Mouse (Mus musculus): ENCODE results near the gene Oaf. TPM values are rescaled to one million over a fixed set of nuclear protein-coding genes. Genes with fewer than 3 reads are reported as not detected.

The Oaf gene
- polyA plus RNA-seq, 1 experiment from 2014 or later, result 86.1 TPM

GRCm38 (mm10) chr9:43241970-43242369 lies 2.3 kb upstream of the Oaf start:
- Histone ChIP-seq H3K9me3 (no peaks in the 10 kb centered on the region), H3K4me2 (no peak overlapping the region), H3K27me3 (no peaks in the 10 kb centered on the region), H3K4me1 (peaks cover 44% of the 10 kb centered on the region), H3K4me3 (no peak overlapping the region), H3K27ac (no peak overlapping the region), H3K36me3 (no peaks in the 10 kb centered on the region), H3K9ac (no peak overlapping the region)
- WGBS, result 82% methylated on average over 8 of the region's 8 CpGs
- no peak for ATAC-seq (ENCODE audit: insufficient number of reproducible peaks, insufficient read depth, low FRiP score, low TSS enrichment, low read depth)

DNA sequence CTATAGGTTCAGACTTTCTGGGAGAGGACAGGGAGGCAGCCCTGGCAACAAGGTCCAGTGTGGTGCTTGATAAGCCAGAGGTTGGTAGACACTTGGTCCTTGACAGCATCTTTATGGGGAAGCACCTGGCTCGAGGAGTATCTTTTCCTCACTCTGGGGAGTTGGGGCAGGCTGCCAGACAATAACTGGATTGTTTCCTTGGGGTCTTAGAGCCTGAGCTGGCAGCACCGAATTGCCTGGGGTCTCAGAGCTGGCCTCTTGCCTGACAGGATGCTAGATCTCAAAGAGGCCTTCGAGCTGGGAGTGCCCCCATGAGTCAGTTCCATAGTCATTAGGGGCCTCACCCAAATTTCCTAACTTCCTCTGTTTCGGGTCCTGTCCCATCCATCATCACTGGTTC lies 1.6 kb upstream of the Oaf start:
- H3K36me3 ChIP-seq, result peaks cover 6% of the 10 kb centered on the region; the same call in 1 of the 2 replicates
- WGBS, result 27% methylated on average over 4 of the region's 4 CpGs
- ATAC-seq (ENCODE audit: insufficient number of reproducible peaks, insufficient read depth, low FRiP score, low TSS enrichment, low read depth), result no peak
- peak overlapping the region; percentile 14; the same call in 1 of the 2 replicates for H3K27ac ChIP-seq
- H3K9me3 ChIP-seq, result no peaks in the 10 kb centered on the region
- H3K27me3 ChIP-seq, result no peaks in the 10 kb centered on the region
- peaks cover 47% of the 10 kb centered on the region for H3K4me1 ChIP-seq
- H3K4me2 ChIP-seq, result no peak overlapping the region
- no peak overlapping the region for H3K9ac ChIP-seq
- H3K4me3 ChIP-seq, result no peak overlapping the region

- ATAC-seq (ENCODE audit: insufficient number of reproducible peaks, insufficient read depth, low FRiP score, low TSS enrichment, low read depth), result no peak
- H3K4me1 ChIP-seq, result peaks cover 54% of the 10 kb centered on the region
Observed at GRCm38 (mm10) chr9:43240594-43240900, 836 bp upstream of the Oaf start.

DNA sequence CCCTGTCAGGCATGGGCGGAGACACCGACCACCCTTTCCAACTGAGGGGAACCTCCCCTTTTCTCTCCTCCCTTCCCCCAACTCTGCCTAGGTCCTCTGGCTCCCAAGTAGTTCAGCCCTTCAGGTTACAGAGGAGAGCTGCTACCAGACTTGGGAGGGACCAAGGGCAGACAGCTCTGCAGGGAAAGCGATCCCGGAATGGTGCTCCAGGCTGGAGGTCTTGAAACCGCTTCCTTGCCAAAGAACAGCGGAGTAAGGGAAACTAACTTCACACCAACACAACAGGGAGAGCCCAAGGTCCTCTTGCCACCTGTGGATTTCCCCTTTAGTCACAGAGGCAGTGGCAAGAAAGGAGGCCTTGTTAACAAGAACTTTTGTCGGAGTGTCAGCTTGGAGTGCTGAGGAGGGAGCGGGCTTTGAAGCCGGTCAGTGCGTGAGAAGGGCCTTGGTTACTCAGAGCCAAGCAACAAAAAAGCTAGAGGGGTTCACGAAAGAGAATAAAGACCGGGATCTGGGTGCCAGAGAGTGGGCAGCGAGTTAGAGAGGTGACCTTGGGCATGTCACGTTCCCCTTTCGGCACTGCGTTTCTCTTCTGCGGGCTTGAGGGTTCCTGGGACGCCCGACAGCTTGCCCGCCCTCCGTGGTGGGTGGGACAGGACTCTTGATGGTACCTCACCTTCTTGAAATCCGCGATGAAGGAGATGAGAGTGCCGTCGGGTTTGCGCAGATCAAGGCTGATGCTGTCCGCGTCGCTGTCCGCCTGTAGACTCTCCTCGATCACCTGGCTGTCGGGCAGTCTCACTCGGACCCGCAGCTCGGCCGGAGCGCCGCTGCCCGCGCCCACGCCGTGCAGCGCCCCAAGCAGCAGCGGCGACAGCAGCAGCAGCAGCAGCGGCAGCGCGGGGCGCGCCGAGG lies 823 bp downstream of the Oaf start:
- peaks cover 71% of the 10 kb centered on the region for H3K4me1 ChIP-seq

More at GRCm38 (mm10) chr9:43240594-43240900, 836 bp upstream of the Oaf start:
- Histone ChIP-seq H3K27ac (peak overlapping the region; percentile 96), H3K4me3 (peak overlapping the region; percentile 98), H3K36me3 (peaks cover 11% of the 10 kb centered on the region), H3K27me3 (no peaks in the 10 kb centered on the region), H3K9ac (peak overlapping the region; percentile 91; the same call in 1 of the 2 replicates), H3K4me2 (peak overlapping the region; percentile 88), H3K9me3 (no peaks in the 10 kb centered on the region)
- 24% methylated on average over 2 of the region's 2 CpGs for WGBS

GRCm38 (mm10) chr9:43238167-43238566 lies 1.5 kb downstream of the Oaf start:
- H3K27ac ChIP-seq, result 0 out of 2 replicates have a peak overlapping the region, but pooled peaks have one; percentile 96
- ATAC-seq (ENCODE audit: insufficient number of reproducible peaks, insufficient read depth, low FRiP score, low TSS enrichment, low read depth), result no peak
- peak overlapping the region; percentile 88 for H3K4me2 ChIP-seq
- H3K9me3 ChIP-seq, result no peaks in the 10 kb centered on the region
- no peaks in the 10 kb centered on the region for H3K27me3 ChIP-seq
- peak overlapping the region; percentile 91 for H3K9ac ChIP-seq
- 22% methylated on average over 2 of the region's 2 CpGs for WGBS
- peaks cover 76% of the 10 kb centered on the region for H3K4me1 ChIP-seq
- peaks cover 35% of the 10 kb centered on the region for H3K36me3 ChIP-seq
- peak overlapping the region; percentile 98 for H3K4me3 ChIP-seq

More for the DNA sequence above, 823 bp downstream of the Oaf start:
- Histone ChIP-seq H3K9ac (peak overlapping the region; percentile 91), H3K36me3 (peaks cover 28% of the 10 kb centered on the region), H3K9me3 (no peaks in the 10 kb centered on the region), H3K27ac (peak overlapping the region; percentile 96), H3K4me3 (peak overlapping the region; percentile 98), H3K27me3 (no peaks in the 10 kb centered on the region), H3K4me2 (peak overlapping the region; percentile 88)
- 1% methylated on average over 50 of the region's 51 CpGs for WGBS
- no peak for ATAC-seq (ENCODE audit: insufficient number of reproducible peaks, insufficient read depth, low FRiP score, low TSS enrichment, low read depth)

DNA sequence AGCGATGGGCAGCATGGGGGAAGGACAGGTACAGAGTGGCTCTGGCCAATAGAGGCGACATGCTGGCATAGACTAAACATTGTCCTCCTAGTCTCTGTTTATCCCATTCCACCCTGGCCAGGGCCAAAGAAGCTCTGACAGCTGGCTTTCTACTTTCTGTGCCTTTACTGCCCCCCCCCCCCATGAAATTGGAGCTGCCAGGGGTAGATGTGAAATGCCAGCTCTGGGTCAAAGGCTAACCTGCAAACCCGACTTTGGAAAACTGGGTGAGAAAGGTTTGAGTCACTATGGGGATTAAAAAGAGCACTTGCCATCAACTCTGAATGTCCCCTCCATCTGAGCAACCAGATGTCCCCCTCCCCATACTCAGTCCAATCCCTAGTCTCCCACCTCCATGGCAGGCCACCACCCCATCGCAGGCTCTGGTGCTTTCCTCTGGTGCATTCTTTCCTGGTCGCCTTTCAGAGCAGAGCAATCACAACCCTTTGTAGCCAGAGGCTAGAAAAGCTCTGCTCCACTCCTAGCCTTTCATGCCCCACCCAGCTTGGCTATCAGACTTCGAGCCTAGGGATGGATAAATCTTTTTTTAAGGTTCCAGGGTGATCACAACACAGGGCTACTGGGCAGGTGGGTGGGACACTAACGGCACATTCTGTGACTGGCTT lies 2.5 kb downstream of the Oaf start:
- no peak for ATAC-seq (ENCODE audit: insufficient number of reproducible peaks, insufficient read depth, low FRiP score, low TSS enrichment, low read depth)
- Histone ChIP-seq H3K4me2 (peak overlapping the region; percentile 88), H3K9ac (peak overlapping the region; percentile 91), H3K4me3 (peak overlapping the region; percentile 98), H3K36me3 (peaks cover 40% of the 10 kb centered on the region), H3K27ac (no peak overlapping the region), H3K9me3 (no peaks in the 10 kb centered on the region), H3K4me1 (peaks cover 77% of the 10 kb centered on the region), H3K27me3 (no peaks in the 10 kb centered on the region)
- WGBS, result 30% methylated on average over 7 of the region's 7 CpGs

DNA sequence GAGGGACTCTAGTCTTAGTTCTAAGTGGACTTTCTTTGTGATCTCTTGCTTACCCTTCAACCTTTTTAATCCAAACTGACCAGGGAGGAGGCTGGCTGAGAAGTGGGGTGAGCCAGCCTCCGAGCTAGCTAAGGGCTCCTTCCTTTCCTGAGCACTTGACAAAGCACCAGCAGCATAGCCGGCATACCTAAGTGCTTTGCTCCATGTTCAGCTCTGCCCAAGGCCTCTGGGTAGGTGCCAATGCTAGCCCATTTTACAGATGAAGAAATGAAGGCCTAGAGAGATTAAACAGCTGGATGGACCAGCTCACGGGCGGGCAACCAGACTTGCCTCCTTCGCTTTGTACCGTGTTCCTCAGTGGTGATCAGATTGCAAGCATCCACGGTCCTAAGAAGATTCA lies 3.1 kb downstream of the Oaf start:
- H3K36me3 ChIP-seq, result peaks cover 43% of the 10 kb centered on the region
- WGBS, result 75% methylated on average over 7 of the region's 7 CpGs
- peaks cover 81% of the 10 kb centered on the region for H3K4me1 ChIP-seq
- H3K27me3 ChIP-seq, result no peaks in the 10 kb centered on the region
- H3K9ac ChIP-seq, result peak overlapping the region; percentile 91
- ATAC-seq (ENCODE audit: insufficient number of reproducible peaks, insufficient read depth, low FRiP score, low TSS enrichment, low read depth), result no peak
- peak overlapping the region; percentile 88 for H3K4me2 ChIP-seq
- H3K9me3 ChIP-seq, result no peaks in the 10 kb centered on the region
- H3K27ac ChIP-seq, result no peak overlapping the region
- H3K4me3 ChIP-seq, result no peak overlapping the region

DNA sequence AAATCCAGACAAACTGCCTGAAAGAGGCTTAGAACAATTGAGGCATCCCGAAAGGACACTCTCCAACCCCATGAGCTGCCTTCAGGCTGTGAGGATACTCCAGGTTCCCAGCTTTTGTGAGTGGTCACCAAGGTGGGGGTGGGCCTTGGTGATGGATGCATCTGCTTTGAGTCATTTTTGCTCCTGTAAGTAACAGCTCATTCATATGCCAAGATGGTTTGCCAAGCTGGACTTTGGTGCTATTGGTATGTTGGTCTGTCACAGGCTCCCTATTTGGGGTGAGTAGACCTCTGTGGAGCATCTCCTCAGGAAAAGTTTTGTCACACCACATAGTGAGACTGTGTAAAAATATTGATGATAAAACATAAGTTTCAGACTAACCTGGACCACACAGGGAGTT lies 3.6 kb downstream of the Oaf start:
- ATAC-seq (ENCODE audit: insufficient number of reproducible peaks, insufficient read depth, low FRiP score, low TSS enrichment, low read depth), result no peak
- Histone ChIP-seq H3K4me1 (peaks cover 81% of the 10 kb centered on the region), H3K9ac (no peak overlapping the region), H3K4me3 (no peak overlapping the region), H3K36me3 (peaks cover 43% of the 10 kb centered on the region), H3K4me2 (no peak overlapping the region), H3K27ac (no peak overlapping the region), H3K9me3 (no peaks in the 10 kb centered on the region), H3K27me3 (no peaks in the 10 kb centered on the region)
- WGBS, result 80% methylated on average over 1 of the region's 1 CpGs

DNA sequence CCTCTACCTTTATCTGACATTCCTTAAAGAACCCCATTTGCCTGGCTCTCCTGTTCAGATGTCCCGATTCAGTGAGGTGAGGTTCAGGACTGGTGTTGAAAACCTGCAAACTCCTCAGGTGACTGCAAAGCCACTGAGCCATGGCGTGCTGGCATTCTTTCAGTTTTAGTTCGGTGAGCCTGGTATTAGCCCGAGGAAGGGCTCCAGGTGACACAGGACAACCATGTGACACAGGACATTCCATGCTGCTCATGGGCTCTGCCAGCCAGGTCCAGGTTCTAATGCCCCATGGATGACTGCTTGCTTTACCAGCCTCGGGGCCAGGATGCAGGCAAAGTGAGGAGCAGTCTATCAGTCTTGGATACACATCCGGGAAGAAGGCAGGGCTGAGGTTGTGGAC lies 4.4 kb downstream of the Oaf start:
- Histone ChIP-seq H3K27me3 (no peaks in the 10 kb centered on the region), H3K4me2 (no peak overlapping the region), H3K4me1 (peaks cover 82% of the 10 kb centered on the region), H3K4me3 (no peak overlapping the region), H3K9ac (no peak overlapping the region; the same call in 1 of the 2 replicates), H3K9me3 (no peaks in the 10 kb centered on the region), H3K27ac (no peak overlapping the region), H3K36me3 (peaks cover 45% of the 10 kb centered on the region)
- no peak for ATAC-seq (ENCODE audit: insufficient number of reproducible peaks, insufficient read depth, low FRiP score, low TSS enrichment, low read depth)
- 83% methylated on average over 6 of the region's 6 CpGs for WGBS

DNA sequence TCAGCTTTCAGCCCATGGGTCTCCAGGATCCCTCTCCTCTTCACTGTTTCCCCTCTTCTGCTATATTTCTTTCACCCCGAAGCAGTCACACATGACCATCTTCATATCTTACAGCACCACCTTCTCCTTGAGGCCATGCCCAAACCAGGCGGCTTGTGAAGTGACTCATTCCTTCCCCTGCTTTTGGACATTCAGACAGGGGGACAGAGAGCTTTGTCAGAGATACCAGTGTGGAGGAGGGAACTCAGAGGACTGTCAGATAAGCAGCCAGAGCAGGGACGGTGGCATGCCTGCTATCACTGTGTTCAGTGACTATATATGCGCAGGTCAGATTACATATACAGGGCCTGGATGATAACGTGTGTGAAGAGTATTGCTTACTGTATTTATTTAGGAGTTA lies 5.2 kb downstream of the Oaf start:
- Histone ChIP-seq H3K9me3 (no peaks in the 10 kb centered on the region), H3K27ac (0 out of 2 replicates have a peak overlapping the region, but pooled peaks have one; percentile 2), H3K4me2 (no peak overlapping the region), H3K9ac (no peak overlapping the region), H3K4me3 (no peak overlapping the region), H3K4me1 (peaks cover 85% of the 10 kb centered on the region), H3K36me3 (peaks cover 53% of the 10 kb centered on the region), H3K27me3 (no peaks in the 10 kb centered on the region)
- 78% methylated on average over 5 of the region's 5 CpGs for WGBS
- no peak for ATAC-seq (ENCODE audit: insufficient number of reproducible peaks, insufficient read depth, low FRiP score, low TSS enrichment, low read depth)

DNA sequence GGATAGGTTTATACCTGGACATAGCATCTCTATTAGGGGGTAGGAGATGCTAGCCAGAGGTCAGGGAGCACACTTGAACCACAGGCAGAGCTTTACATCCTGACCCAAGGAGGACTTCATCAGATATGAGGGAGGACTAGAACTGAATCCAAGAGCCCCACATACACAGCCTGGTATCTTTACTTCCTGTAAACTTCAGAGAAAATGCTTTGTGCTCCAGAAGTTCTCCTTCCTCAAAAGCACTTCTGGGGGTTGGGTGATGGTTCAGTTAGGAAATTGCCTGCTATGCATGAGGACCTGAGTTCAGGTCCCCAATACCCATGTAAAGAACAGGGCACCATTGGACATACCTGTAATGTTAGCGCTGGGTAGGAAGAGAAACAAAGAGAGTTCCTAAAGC lies 6.2 kb downstream of the Oaf start:
- 94% methylated on average over 1 of the region's 1 CpGs for WGBS
- ATAC-seq (ENCODE audit: insufficient number of reproducible peaks, insufficient read depth, low FRiP score, low TSS enrichment, low read depth), result no peak
- Histone ChIP-seq H3K4me3 (no peak overlapping the region), H3K4me1 (peaks cover 91% of the 10 kb centered on the region), H3K36me3 (peaks cover 62% of the 10 kb centered on the region), H3K9ac (no peak overlapping the region; the same call in 1 of the 2 replicates), H3K9me3 (no peaks in the 10 kb centered on the region), H3K4me2 (no peak overlapping the region), H3K27me3 (no peaks in the 10 kb centered on the region), H3K27ac (no peak overlapping the region)
